Mouse (Mus musculus) granulocyte monocyte progenitor cell, adult 5-6 weeks (primary cell): ENCODE measurements around the gene Mcm5. TPM values are rescaled to one million over a fixed set of nuclear protein-coding genes. Genes with fewer than 3 reads are reported as not detected.

Source experiments
- ATAC-seq: replicated peaks from 2 replicates; pipeline ENCODE4 v1.8.0; 2016; ENCODE audit warnings: mild to moderate bottlenecking, moderate TSS enrichment, inconsistent platforms; ENCODE audit not compliant: poor library complexity, severe bottlenecking
- total RNA-seq, 2 experiments: library from RNA; stranded (forward) in 1 of 2; stranded (reverse) in 1 of 2; fragments of 200-712, 200-1000 nt in 1 of 2; fragments of >200 nt in 1 of 2; fragmentation: Nextera tagmentation in 1 of 2; gene quantifications; 2 replicates each; pipeline ENCODE4 v1.2.3; 2014 to 2017

Gene Mcm5
- total RNA-seq, 2 experiments from 2014 or later = 200 to 288 TPM

DNA sequence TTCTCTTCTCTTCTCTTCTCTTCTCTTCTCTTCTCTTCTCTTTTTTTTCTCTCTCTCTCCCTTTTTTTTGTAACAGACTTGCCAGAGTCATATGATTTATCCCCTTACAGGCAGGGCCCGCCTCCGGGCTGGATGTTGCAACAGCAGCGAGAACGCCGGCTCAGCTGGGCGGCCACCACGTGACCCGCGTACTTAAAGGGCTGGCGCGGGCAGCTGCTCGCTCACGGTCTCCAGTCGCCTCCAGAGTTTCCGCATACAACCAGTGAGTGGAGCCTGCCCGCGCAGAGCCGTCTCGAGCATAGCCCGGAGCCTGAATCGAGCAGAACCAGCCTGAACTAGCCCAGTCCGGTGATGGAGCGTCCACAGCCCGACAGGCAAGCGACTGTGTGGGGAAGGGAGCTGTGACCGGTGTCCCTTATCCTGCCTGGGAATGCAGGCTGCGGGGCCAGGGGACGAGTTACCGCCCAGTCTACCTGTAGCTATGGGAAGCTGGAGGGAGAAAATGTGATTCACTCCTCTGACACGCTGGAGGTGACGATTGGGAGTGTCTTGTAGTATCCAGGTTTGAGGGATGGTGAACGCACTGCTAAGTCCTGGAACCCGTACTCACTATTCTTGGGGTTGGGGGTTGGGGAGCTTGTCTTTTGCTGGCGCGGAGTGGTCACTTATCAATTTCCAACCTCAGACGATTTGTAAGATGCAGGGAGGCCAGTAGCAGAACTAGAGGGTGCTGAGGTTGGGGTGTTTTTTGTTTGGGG, 15.8 kb upstream of the Mcm5 start, which contains the start of gene Hmox1:
Gene Hmox1, plus strand, starts transcription at position 223 of the 758 bp plus-strand sequence.
- ATAC-seq = peak; percentile 82

DNA sequence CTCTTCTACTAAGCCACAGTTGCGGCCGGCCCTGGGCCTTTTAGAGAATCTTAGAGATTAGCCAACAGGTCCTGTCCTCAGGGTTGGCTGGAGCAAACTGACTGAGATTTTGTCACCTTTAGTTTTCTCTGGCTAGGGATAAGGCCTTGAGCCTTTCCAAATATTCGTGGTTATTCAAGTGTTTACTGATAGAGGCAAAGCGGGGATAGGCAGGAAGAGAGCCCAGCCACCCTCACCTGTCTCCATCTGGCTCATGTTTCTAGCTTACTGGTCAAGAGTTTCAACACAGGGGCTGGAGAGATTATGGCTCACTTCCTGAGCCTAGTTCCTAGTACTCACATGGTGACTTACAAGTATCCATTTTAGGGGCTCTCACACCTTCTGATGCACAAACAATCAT, 6.4 kb upstream of the Mcm5 start:
- no peak for ATAC-seq

DNA sequence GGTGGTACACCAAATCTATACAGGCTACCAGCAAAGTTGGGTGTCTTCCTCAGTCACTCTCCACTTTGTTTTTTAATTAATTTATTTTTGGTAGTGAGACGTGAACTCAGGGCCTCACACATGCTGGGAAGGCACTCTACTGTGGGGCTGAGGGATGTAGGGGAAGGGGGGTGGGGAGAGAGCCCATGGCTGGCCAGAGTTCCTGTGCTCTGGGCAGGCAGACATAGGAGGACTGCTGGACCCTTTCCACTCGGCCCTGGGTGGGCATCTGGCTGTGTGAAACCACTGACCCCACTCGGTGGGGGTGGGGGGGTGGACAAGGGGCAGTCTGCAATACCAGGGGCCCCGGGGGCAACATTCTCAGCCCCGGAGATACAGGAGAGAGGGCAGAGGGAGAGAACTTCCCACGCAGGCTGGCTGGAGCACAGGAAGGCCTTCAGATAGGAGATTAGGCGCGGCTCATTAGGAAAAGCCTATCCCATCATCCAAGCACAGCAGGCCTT, 5.9 kb upstream of the Mcm5 start:
- no peak for ATAC-seq

- peak; percentile 78 for ATAC-seq
Measured at GRCm38 (mm10) chr8:75108527-75109235, 688 bp upstream of the Mcm5 start.

- ATAC-seq = 0 out of 2 replicates have a peak, but pooled peaks have one; percentile 2
Measured at GRCm38 (mm10) chr8:75110093-75110492, 724 bp downstream of the Mcm5 start.

- no peak for ATAC-seq
Measured at GRCm38 (mm10) chr8:75118505-75118904, 9.1 kb downstream of the Mcm5 start.

- peak; percentile 77 for ATAC-seq
Measured at GRCm38 (mm10) chr8:75119287-75119686, 9.9 kb downstream of the Mcm5 start.

DNA sequence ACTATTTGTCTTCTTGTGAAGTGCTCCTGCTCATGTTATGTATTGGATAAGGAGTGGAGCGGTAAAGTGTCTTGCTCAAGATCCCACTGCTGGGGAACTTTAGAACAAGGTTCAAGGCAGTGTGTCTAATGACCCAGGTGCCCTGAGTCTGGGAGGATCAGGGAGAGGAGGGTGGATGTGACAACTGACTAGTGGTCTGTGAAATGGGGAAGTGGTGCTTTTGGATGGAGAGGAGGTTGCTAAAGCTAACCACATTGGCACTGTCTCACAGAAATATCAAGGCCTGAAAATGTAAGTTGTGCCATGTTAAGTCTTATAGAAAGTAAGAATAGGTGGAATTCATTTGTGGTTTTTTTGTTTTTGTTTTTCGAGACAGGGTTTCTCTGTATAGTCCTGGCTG, 10.4 kb downstream of the Mcm5 start:
- ATAC-seq = peak; percentile 96

DNA sequence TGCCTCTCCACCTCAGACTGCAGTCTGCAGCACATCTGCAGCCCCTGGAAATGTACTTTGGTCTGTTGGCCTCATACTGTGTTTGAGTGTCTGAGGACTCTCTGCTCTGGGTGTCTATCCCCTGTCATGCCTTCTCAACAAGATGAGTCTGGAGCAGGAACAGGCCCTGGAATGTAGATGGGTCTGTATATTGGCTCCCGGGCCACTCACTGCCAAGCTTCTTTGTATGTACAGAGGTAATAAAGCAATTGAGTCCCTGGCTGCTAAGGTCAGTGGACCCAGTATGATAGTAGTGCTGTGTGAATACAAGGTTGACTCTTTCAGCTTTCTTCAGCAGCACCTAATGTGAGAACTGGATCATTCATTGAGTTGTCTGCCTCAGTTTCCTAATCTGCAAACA, 18.0 kb downstream of the Mcm5 start:
- no peak for ATAC-seq

- ATAC-seq = peak; percentile 55
Measured at GRCm38 (mm10) chr8:75132485-75132884, 23.1 kb downstream of the Mcm5 start.

- no peak for ATAC-seq
Measured at GRCm38 (mm10) chr8:75133399-75133798, 24.0 kb downstream of the Mcm5 start.

- no peak for ATAC-seq
Measured at GRCm38 (mm10) chr8:75134603-75135391, 25.4 kb downstream of the Mcm5 start.

DNA sequence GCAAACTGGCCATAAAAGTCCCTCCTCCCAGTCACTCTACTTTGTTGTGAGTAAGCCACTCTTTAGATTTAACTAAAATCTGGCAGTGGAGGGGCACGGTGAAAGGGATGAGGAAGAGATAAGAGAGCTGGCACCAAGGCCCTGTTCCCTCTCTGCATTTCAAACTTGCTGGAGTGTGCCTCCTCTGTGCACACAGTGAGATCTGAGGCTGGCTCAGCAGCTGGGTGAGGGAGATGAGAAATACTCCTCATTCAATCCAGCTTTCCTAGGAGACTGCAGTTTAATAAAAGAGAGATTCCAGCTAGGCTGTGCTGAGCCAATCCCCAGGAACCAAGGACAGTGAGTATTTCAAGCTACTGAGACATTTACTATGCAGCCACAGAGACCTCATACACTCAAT, 26.4 kb downstream of the Mcm5 start:
- ATAC-seq = no peak

- ATAC-seq = no peak
Measured at GRCm38 (mm10) chr8:75136256-75136655, 26.9 kb downstream of the Mcm5 start.

GRCm38 (mm10) chr8:75137536-75137935, 28.2 kb downstream of the Mcm5 start:
- ATAC-seq = no peak

DNA sequence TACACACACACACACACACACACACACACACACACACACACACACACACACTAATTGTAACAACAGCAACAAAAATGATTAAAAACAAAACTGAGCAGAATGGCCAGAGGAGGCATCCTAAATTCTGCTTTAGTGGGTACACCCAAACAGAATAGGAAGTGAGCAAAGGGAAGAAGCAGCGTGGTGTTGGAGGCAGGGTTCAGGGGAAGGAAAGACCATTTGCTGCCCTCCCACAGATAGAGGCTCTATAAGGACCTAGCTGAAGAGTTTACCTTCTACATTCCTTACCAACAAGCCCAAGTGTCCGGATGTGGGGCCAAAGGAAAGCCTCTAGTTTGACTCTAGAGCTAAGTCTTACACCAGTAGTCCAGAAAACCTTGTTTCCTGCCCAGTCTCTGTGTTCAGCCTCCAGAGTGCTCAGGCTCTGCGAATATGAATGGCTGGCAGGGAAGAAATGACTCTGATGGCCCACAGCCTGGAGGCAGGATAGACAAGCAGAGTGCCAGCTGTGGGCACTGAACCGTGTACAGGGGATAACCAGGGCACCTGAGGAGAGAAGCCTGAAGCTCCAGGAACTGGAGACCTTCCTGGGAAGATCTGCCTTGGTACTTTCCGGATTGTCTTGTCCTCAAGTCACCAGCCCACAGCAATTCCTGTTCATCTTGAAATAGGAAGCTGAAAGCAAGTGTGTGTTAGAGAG, 41.7 kb downstream of the Mcm5 start:
- peak; percentile 39; the same call in 1 of the 2 replicates for ATAC-seq

- ATAC-seq = no peak
Measured at GRCm38 (mm10) chr8:75151743-75152142, 42.4 kb downstream of the Mcm5 start.

DNA sequence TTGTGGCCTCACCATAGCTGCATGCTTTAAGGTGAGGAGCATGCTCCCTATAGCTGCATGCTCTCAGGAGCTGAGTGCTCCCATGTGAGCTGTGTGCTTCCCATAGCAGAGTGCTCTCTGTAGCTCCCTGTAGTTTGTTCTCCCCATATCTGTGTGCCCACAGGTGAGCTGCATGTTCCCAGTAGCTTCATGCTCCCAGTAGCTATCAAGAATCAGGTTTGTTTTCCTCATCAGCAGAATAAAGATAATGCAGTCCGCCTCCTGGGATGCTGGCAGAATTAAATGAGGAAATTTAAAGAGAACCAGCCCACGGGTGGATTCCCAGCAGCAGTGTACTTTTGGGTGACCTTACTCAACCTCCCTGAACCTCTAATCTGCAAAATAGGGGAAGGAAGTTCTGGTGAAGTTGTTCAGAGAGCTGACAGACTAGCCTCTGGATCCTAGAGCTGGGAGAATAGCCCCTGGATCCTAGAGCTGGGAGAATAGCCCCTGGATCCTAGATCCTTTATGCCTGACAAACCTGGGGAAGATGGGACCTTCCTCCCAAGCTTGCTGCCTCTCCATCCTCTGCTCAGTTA, 43.2 kb downstream of the Mcm5 start:
- ATAC-seq = peak; percentile 43; the same call in 1 of the 2 replicates

GRCm38 (mm10) chr8:75154855-75155478, 45.6 kb downstream of the Mcm5 start:
- peak; percentile 65 for ATAC-seq
